Mouse (Mus musculus) stomach, postnatal 0 days (tissue): ENCODE results near the gene Kdelr1. TPM values are rescaled to one million over a fixed set of nuclear protein-coding genes. Genes with fewer than 3 reads are reported as not detected.

Experiments used
- ATAC-seq: fragments of 200-750 bp; cut with Nextera tagmentation; 2 replicates; pipeline ENCODE4 v1.8.0; 2017; ENCODE audit not compliant: low FRiP score, low TSS enrichment
- DNase-seq: peaks from one replicate; pipeline ENCODE4 v3.0.0-alpha.2; 2016; ENCODE audit warnings: low spot score
- H3K27ac ChIP-seq: fragments of 300-500 bp; sonication (generic); replicated peaks from 2 replicates; pipeline ENCODE4 v1.5.1; 2014; ENCODE audit warnings: mild to moderate bottlenecking, control low read depth
- H3K27me3 ChIP-seq: fragments of 300-500 bp; sonication (generic); 2 replicates; pipeline ENCODE4 v1.6.1; 2014; ENCODE audit warnings: low read length; ENCODE audit not compliant: control insufficient read depth, insufficient read depth
- H3K36me3 ChIP-seq: fragments of 300-500 bp; sonication (generic); 2 replicates; pipeline ENCODE4 v1.6.1; 2014; ENCODE audit warnings: low read length, mixed read lengths; ENCODE audit not compliant: control insufficient read depth, insufficient read depth
- H3K4me1 ChIP-seq: fragments of 300-500 bp; sonication (generic); replicated peaks from 2 replicates; pipeline ENCODE4 v1.6.1; 2014; ENCODE audit warnings: antibody characterized with exemption; ENCODE audit not compliant: control insufficient read depth, insufficient read depth
- H3K4me2 ChIP-seq: fragments of 300-500 bp; sonication (generic); replicated peaks from 2 replicates; pipeline ENCODE4 v1.6.1; 2014; ENCODE audit warnings: low read depth, mild to moderate bottlenecking, control low read depth, moderate library complexity
- H3K4me3 ChIP-seq: fragments of 300-500 bp; sonication (generic); 2 replicates; pipeline ENCODE4 v1.5.1; 2014; ENCODE audit warnings: low read depth, low read length, control low read depth
- H3K9ac ChIP-seq: fragments of 300-500 bp; sonication (generic); 2 replicates; pipeline ENCODE4 v1.6.1; 2014; ENCODE audit warnings: mild to moderate bottlenecking, low read length, control low read depth, mixed read lengths
- H3K9me3 ChIP-seq: fragments of 300-500 bp; sonication (generic); 2 replicates; pipeline ENCODE4 v1.6.1; 2016; ENCODE audit warnings: low read length; ENCODE audit not compliant: control insufficient read depth
- CTCF ChIP-seq: IDR thresholded peaks from 2 replicates; pipeline ENCODE4 v1.5.1; 2016; ENCODE audit warnings: antibody characterized with exemption, low read depth, mild to moderate bottlenecking, moderate library complexity
- EP300 ChIP-seq: optimal IDR thresholded peaks from 2 replicates; pipeline ENCODE3; 2016; ENCODE audit warnings: antibody characterized with exemption
- WGBS: fragments of 180-500 bp; shearing (Covaris S2); extraction: QIAGEN DNeasy Blood & Tissue Kit; methylation state at CpG from one replicate; pipeline ENCODE4 v1.1.7; 2014; 5-methylcytosine and 5-hydroxymethylcytosine counted together
- polyA plus RNA-seq: library from polyadenylated mRNA; unstranded; fragments of >200 nt; fragmentation: Nextera tagmentation; extraction: Ambion mirVana; gene quantifications from 2 replicates; pipeline ENCODE4 v1.2.1, GENCODE M21; 2015

Kdelr1 gene
- polyA plus RNA-seq, 1 experiment from 2014 or later = 49.8 TPM

DNA sequence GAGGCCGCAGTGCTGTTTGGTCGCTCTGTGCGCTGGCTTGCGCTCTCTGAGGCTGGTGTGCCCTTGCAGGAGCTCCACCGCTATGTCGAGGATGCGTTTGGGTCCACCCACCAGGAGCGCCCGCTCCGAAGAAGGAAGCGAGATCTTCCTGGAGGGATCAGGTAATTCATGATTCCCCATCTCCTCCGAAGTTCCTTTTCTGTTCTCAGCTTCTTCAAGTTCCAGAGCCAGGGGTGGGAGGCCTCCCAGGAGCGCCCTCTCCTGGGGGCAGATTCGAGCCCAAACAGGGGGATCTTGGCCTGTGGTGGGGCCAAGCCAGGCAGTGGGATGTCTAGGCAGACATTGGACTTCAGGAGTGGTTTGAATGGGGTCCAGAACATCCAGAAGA lies 51.9 kb downstream of the Kdelr1 start:
- H3K27me3 ChIP-seq = no peaks in the 10 kb centered on the region
- peaks cover 8% of the 10 kb centered on the region; the same call in 1 of the 2 replicates for H3K4me1 ChIP-seq
- no peaks in the 10 kb centered on the region for H3K9me3 ChIP-seq
- H3K4me2 ChIP-seq = peak overlapping the region; percentile 56
- no peak overlapping the region; the same call in 1 of the 2 replicates for H3K9ac ChIP-seq
- DNase-seq (peak; percentile 48), ATAC-seq (no peak)
- WGBS = 26% methylated on average over 14 of the region's 14 CpGs
- H3K27ac ChIP-seq = peak overlapping the region; percentile 95
- H3K36me3 ChIP-seq = no peaks in the 10 kb centered on the region
- H3K4me3 ChIP-seq = peak overlapping the region; percentile 51
- no peak for TF ChIP-seq EP300
- peak; percentile 60 for TF ChIP-seq CTCF

DNA sequence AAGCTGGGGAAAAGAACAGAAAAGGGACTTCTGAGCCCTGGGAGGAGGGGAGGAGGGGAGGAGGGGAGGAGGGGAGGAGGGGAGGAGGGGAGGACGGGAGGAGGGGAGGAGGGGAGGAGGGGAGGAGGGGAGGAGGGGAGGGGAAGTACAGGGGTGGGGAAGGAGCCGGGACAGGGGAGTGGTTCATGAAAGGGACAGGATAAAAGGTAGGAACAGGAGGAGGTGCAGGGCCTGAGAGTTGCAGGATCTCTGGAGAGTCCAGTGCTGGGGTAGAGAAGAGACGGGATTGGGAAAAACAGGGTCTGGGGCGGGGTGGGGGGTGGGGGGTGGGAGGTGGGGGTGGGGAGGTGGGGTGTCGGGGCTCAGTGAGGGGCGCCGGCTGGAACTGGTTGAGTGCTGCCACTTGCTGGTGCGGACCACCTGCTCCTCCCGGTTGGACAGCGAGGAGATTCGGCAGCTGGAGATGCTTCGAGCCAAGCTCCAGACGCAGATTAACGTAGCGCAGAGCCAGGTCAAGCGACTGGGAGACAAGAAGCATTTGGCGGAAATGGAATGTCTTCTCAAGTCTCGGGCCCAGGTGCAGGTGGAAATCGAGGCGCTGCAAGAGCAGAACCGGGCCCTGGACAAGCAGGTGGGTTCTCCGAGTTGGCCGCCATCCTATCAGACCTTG lies 56.2 kb downstream of the Kdelr1 start:
- no peak; the same call in 1 of the 2 replicates for ATAC-seq

DNA sequence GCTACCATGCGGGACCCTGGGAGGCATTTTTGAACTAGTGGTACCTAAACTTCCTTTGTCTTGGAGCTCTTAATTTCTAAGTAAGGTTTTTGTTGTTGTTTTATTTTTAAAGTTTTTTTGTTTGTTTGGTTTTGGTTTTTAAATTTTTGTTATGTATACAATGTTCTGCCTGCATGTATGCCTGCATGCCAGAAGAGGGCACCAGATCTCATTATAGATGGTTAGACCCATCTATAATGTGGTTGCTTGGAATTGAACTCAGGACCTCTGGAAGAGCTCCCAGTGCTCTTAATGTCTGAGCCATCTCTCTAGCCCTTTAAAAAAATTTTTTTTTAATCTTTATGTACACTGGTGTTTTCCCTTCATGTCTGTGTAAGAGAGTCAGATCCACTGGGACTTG lies 57.1 kb downstream of the Kdelr1 start:
- no peak for TF ChIP-seq EP300
- TF ChIP-seq CTCF = peak; percentile 54
- Histone ChIP-seq H3K4me2 (no peak overlapping the region), H3K27me3 (no peaks in the 10 kb centered on the region), H3K27ac (no peak overlapping the region), H3K9ac (no peak overlapping the region), H3K9me3 (no peaks in the 10 kb centered on the region), H3K4me1 (no peaks in the 10 kb centered on the region), H3K4me3 (no peak overlapping the region), H3K36me3 (no peaks in the 10 kb centered on the region)
- no peak for ATAC-seq
- 92% methylated on average over 1 of the region's 1 CpGs for WGBS
- DNase-seq = no peak

More for the DNA sequence above, 56.2 kb downstream of the Kdelr1 start:
- H3K9ac ChIP-seq = no peak overlapping the region
- H3K27ac ChIP-seq = no peak overlapping the region
- DNase-seq = no peak
- no peaks in the 10 kb centered on the region for H3K9me3 ChIP-seq
- H3K27me3 ChIP-seq = no peaks in the 10 kb centered on the region
- no peak for TF ChIP-seq EP300
- TF ChIP-seq CTCF = no peak
- WGBS = 17% methylated on average over 17 of the region's 23 CpGs
- H3K36me3 ChIP-seq = no peaks in the 10 kb centered on the region
- H3K4me3 ChIP-seq = no peak overlapping the region
- H3K4me2 ChIP-seq = peak overlapping the region; percentile 15; the same call in 1 of the 2 replicates
- H3K4me1 ChIP-seq = no peaks in the 10 kb centered on the region

Other genes with a start within 250 kb of the Kdelr1 start
- gene Rasip1, start 245.3 kb upstream of the Kdelr1 start, polyA plus RNA-seq = 5.4 and 6.3 TPM in 2 replicates
- gene Mamstr, start 232.8 kb upstream of the Kdelr1 start, polyA plus RNA-seq = 4.6 and 5.5 TPM in 2 replicates
- gene Fut2, start 206.4 kb upstream of the Kdelr1 start, polyA plus RNA-seq = 35.1 and 36.1 TPM in 2 replicates
- gene Ntn5, start 188.8 kb upstream of the Kdelr1 start, polyA plus RNA-seq = 0.41 and 0.45 TPM in 2 replicates
- gene Sec1, start 178.4 kb upstream of the Kdelr1 start, polyA plus RNA-seq = 0.53 and 0.56 TPM in 2 replicates
- gene Car11, start 172.9 kb upstream of the Kdelr1 start, polyA plus RNA-seq = 2.7 and 4.4 TPM in 2 replicates
- gene Dbp, start 167.7 kb upstream of the Kdelr1 start, polyA plus RNA-seq = 8.8 and 12.6 TPM in 2 replicates
- gene Rpl18, start 157.3 kb upstream of the Kdelr1 start, polyA plus RNA-seq = 893 and 919 TPM in 2 replicates
- 23.6 and 24.5 TPM in 2 replicates for gene Sphk2, start 154.8 kb upstream of the Kdelr1 start, polyA plus RNA-seq
- 21.6 and 24.8 TPM in 2 replicates for gene Fam83e, start 151.6 kb upstream of the Kdelr1 start, polyA plus RNA-seq
- gene Spaca4, start 147.0 kb upstream of the Kdelr1 start, polyA plus RNA-seq = 0.39 and 0.56 TPM in 2 replicates
- 0.15 and 0.27 TPM in 2 replicates for gene Lmtk3, start 89.0 kb upstream of the Kdelr1 start, polyA plus RNA-seq
- 83.2 and 87.1 TPM in 2 replicates for gene Sult2b1, start 88.1 kb upstream of the Kdelr1 start, polyA plus RNA-seq
- 59.7 and 62.4 TPM in 2 replicates for gene Cyth2, start 58.2 kb upstream of the Kdelr1 start, polyA plus RNA-seq
- gene Kcnj14, start 48.0 kb upstream of the Kdelr1 start, polyA plus RNA-seq = 0.22 TPM in 2 replicates
- 25.6 and 25.7 TPM in 2 replicates for gene Grwd1, start 41.8 kb upstream of the Kdelr1 start, polyA plus RNA-seq
- 0.35 and 0.38 TPM in 2 replicates for gene Grin2d, start 5.6 kb downstream of the Kdelr1 start, polyA plus RNA-seq
- 0.46 and 0.79 TPM in 2 replicates for gene Syngr4, start 23.9 kb downstream of the Kdelr1 start, polyA plus RNA-seq
- 3.1 and 3.2 TPM in 2 replicates for gene Tmem143, start 24.2 kb downstream of the Kdelr1 start, polyA plus RNA-seq
- 135 and 151 TPM in 2 replicates for gene Emp3, start 48.6 kb downstream of the Kdelr1 start, polyA plus RNA-seq
- gene Ccdc114, start 51.3 kb downstream of the Kdelr1 start, polyA plus RNA-seq = 1.7 and 2.3 TPM in 2 replicates
- 0.44 and 0.87 TPM in 2 replicates for gene Abcc6, start 157.5 kb downstream of the Kdelr1 start, polyA plus RNA-seq
- 19.3 and 20.3 TPM in 2 replicates for gene Nomo1, start 160.9 kb downstream of the Kdelr1 start, polyA plus RNA-seq
- gene Kcnj11, start 228.0 kb downstream of the Kdelr1 start, polyA plus RNA-seq = 0.61 and 0.81 TPM in 2 replicates